Mouse (Mus musculus): ENCODE results near the gene Phf2.

- TF ChIP-seq GATA1 (IDR thresholded peaks at IDR 0.05; ENCODE audit: low read length): no peak
- TF ChIP-seq TAL1 (IDR thresholded peaks at IDR 0.05; ENCODE audit: low read length): no peak
Measured at GRCm38 (mm10) chr13:48784594-48785298, 86.2 kb downstream of the Phf2 start.

Data from erythroblast, embryonic 14.5 days (primary cell).